Mouse (Mus musculus) embryonic facial prominence, embryonic 14.5 days (tissue): ENCODE data around the gene Rtkn. TPM values are rescaled to one million over a fixed set of nuclear protein-coding genes. Genes with fewer than 3 reads are reported as not detected.
A peak's percentile ranks its signal among the peaks of the same experiment; 100 is the strongest.

Experiments
- ATAC-seq: fragments of 200-750 bp; cut with Nextera tagmentation; 2 replicates; pipeline ENCODE4 v1.8.0; 2017; ENCODE audit warnings: low read depth, moderate number of reproducible peaks, moderate TSS enrichment
- DNase-seq: peaks from one replicate; pipeline ENCODE4 v3.0.0-alpha.2; 2015; ENCODE audit warnings: low spot score
- H3K27ac ChIP-seq: fragments of 300-500 bp; sonication (generic); replicated peaks from 2 replicates; pipeline ENCODE4 v1.5.1; 2014; ENCODE audit warnings: low read depth, mild to moderate bottlenecking, low read length, moderate library complexity
- H3K27me3 ChIP-seq: fragments of 300-500 bp; sonication (generic); replicated peaks from 2 replicates; pipeline ENCODE4 v1.6.1; 2014; ENCODE audit warnings: low read length; ENCODE audit not compliant: control insufficient read depth, insufficient read depth
- H3K36me3 ChIP-seq: fragments of 300-500 bp; sonication (generic); 2 replicates; pipeline ENCODE4 v1.6.1; 2014; ENCODE audit warnings: low read length, mixed read lengths; ENCODE audit not compliant: control insufficient read depth, insufficient read depth
- H3K4me1 ChIP-seq: fragments of 300-500 bp; sonication (generic); 2 replicates; pipeline ENCODE4 v1.6.1; 2014; ENCODE audit warnings: antibody characterized with exemption, low read length; ENCODE audit not compliant: control insufficient read depth, insufficient read depth
- H3K4me2 ChIP-seq: fragments of 300-500 bp; sonication (generic); 2 replicates; pipeline ENCODE4 v1.6.1; 2014; ENCODE audit warnings: low read depth, mild to moderate bottlenecking, low read length, moderate library complexity, mixed read lengths
- H3K4me3 ChIP-seq: fragments of 300-500 bp; sonication (generic); 2 replicates; pipeline ENCODE4 v1.5.1; 2014; ENCODE audit warnings: low read depth, mild to moderate bottlenecking, low read length
- H3K9ac ChIP-seq: fragments of 300-500 bp; sonication (generic); 2 replicates; pipeline ENCODE4 v1.6.1; 2014; ENCODE audit warnings: low read depth, mild to moderate bottlenecking, low read length, moderate library complexity, mixed read lengths
- H3K9me3 ChIP-seq: fragments of 300-500 bp; sonication (generic); 2 replicates; pipeline ENCODE4 v1.6.1; 2016; ENCODE audit warnings: low read length; ENCODE audit not compliant: control insufficient read depth
- WGBS: fragments of 180-500 bp; shearing (Covaris S2); extraction: QIAGEN DNeasy Blood & Tissue Kit; methylation state at CpG from one replicate; pipeline ENCODE4 v1.1.7; 2014; 5-methylcytosine and 5-hydroxymethylcytosine counted together
- polyA plus RNA-seq: library from polyadenylated mRNA; unstranded; fragments of >200 nt; fragmentation: Nextera tagmentation; extraction: Ambion mirVana; gene quantifications from 2 replicates; pipeline ENCODE4 v1.2.1, GENCODE M21; 2014

The Rtkn gene
- polyA plus RNA-seq, 1 experiment from 2014 or later: 25.8 TPM

DNA sequence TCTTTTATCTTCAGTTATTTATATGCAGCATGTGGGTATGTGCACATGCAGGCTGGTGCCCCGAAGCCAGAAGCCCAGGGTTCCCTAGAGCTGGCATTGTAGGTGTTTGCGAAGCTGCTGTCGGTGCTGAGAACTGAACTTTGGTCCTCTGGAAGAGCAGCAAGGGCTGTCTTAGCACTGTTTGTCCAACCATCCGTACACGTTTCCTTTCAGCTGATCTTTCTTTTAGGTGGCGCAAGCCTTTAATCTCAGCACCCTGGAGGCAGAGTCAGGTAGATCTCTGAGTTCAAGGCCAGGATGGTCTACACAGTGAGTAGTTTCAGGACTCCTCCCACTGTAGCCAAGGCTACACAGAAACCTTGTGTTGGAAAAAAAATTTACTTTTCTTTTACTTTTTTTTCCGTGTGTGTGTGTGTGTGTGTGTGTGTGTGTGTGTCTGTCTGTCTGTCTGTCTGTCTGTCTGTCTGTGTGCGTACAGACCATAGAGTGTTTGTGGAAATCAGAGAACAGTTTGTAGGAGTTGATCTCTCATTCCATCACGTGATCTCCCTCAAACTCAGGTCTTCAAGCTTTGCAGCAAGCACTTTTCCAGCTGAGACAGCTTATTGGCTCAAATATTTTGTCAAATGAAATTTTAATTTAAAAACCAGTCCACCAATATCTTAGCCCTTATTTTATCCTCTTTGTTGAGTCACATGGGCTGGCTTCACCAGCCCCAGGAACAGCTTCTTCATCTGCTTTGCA, 2.9 kb upstream of the Rtkn start:
- H3K4me1 ChIP-seq: peaks cover 19% of the 10 kb centered on the region
- H3K27ac ChIP-seq: no peak overlapping the region
- 85% methylated on average over 9 of the region's 9 CpGs for WGBS
- ATAC-seq (no peak), DNase-seq (no peak)
- no peaks in the 10 kb centered on the region for H3K27me3 ChIP-seq
- H3K9me3 ChIP-seq: no peaks in the 10 kb centered on the region
- no peak overlapping the region for H3K9ac ChIP-seq
- H3K4me3 ChIP-seq: no peak overlapping the region
- no peak overlapping the region for H3K4me2 ChIP-seq
- no peaks in the 10 kb centered on the region for H3K36me3 ChIP-seq

DNA sequence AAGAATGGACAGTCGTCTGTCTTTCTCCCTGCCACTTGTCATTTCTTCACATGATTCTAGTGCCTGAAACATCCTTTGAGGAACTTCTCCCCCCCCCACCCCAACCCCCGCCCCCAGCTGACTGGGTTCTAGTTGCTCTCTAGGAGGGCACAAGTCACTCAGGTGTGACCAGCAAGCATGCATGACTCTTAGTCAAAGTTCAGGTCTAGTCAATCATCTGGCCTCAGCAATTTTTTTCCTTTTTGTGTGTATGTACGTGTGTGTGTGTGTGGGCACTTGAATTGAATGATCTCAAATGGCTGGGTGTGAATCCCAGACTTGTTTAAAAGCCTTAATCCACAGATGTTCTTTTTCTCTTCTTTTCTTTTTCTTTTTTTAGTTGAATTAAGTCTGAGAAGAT, 1.0 kb upstream of the Rtkn start:
- WGBS: 60% methylated on average over 3 of the region's 3 CpGs
- no peak overlapping the region for H3K9ac ChIP-seq

DNA sequence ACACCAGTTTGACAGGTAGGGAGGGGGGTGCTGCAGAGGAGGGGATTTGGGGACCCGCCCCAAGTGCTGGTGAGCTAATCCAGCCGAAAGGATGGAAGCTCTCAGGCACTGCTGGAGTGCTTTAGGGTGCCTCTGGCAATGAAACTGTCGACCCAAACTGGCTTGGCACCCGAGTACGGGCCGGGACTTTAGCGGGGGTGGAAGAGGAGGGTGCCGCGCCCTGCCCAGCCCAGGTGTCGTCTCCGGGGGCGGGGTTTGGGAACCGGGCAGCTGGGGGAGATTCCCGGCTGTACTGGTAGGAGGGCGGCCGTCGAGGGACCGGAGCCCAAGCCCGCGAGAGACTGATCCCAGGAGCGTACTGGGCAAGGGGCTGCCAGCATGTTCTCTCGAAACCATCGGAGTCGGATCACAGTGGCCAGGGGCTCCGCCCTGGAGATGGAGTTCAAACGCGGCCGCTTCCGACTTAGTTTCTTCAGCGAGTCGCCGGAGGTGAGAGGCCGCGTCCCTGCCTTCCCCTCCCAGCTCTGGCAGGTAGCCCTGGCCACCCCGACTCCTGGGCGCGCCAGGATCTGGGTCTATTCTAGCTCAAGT, 403 bp downstream of the Rtkn start:
- ATAC-seq (no peak; the same call in 1 of the 2 replicates), DNase-seq (peak; percentile 68)
- 4% methylated on average over 35 of the region's 37 CpGs for WGBS
- Histone ChIP-seq H3K4me2 (peak overlapping the region; percentile 62), H3K27me3 (no peaks in the 10 kb centered on the region), H3K4me3 (peak overlapping the region; percentile 45), H3K9me3 (no peaks in the 10 kb centered on the region), H3K4me1 (peaks cover 37% of the 10 kb centered on the region), H3K27ac (peak overlapping the region; percentile 97), H3K36me3 (no peaks in the 10 kb centered on the region), H3K9ac (peak overlapping the region; percentile 74)

More for the DNA sequence above, 1.0 kb upstream of the Rtkn start:
- Histone ChIP-seq H3K4me3 (no peak overlapping the region), H3K27me3 (no peaks in the 10 kb centered on the region), H3K27ac (no peak overlapping the region), H3K4me1 (peaks cover 31% of the 10 kb centered on the region), H3K9me3 (no peaks in the 10 kb centered on the region), H3K36me3 (no peaks in the 10 kb centered on the region), H3K4me2 (no peak overlapping the region)
- DNase-seq: no peak
- ATAC-seq: no peak

DNA sequence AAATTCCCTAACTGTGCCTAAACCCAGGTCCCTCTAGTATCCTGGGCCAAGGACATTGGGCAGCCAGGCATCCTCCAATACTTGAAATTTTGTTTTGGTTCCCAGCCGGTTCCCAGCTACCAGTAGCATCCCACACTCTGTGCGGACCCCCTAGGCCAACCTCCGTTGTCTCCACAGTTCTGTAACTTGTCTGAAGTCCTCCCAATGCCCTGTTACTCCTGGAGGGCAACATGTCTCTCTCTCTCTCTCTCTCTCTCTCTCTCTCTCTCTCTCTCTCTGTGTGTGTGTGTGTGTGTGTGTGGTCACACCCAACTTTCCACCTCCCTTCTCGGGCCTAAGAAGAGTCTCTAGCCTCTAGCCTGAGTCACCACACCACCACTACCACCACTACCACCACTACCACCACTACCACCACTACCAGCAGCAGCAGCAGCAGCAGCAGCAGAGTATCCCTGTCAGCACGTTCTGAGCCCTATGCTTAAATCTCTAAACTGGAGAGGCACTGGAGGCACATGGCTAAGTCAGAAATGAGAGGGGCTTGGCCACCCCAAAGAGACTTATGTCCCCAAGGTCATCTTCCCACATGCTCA, 1.1 kb downstream of the Rtkn start:
- DNase-seq: no peak
- no peaks in the 10 kb centered on the region for H3K9me3 ChIP-seq
- WGBS: 16% methylated on average over 5 of the region's 5 CpGs
- no peaks in the 10 kb centered on the region for H3K27me3 ChIP-seq
- H3K36me3 ChIP-seq: no peaks in the 10 kb centered on the region
- peak overlapping the region; percentile 45 for H3K4me3 ChIP-seq
- no peak for ATAC-seq
- peak overlapping the region; percentile 97 for H3K27ac ChIP-seq
- H3K4me1 ChIP-seq: peaks cover 37% of the 10 kb centered on the region
- H3K9ac ChIP-seq: peak overlapping the region; percentile 74
- peak overlapping the region; percentile 62 for H3K4me2 ChIP-seq

DNA sequence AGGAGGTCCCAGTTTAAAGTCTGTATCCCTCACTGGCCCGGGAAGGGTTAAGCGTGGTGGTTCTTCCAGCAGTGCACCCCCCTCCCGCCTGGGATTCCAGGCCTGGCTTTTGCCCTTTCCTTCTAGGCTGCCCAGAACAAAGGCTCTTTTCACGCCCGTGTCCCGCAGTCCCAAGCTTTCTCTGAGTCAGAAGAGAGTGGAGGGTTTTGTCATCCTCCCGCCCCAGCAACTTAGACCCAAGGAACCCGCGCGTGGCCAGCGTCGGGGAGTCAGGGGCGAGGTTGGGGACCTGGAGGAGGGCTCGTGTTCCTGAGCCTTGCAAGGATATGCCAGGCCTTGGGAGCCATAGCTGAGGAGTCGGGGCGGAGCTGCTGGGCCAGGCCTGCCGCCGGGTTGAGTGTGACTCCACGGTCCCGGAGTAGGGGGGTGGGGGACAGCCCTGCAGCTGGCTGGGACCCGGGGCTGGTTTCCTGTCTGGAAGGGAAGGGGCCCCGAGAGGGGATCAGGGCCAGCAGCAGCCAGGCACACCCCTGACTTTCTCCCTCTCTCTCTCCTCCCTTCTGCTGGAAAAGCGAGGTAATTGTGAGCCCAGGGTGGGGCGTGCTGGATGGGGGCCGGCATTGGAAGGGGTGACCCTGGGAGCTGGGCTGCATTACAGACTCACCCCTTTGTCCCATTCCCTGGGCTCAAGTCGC, 1.8 kb downstream of the Rtkn start:
- H3K4me2 ChIP-seq: peak overlapping the region; percentile 62
- no peaks in the 10 kb centered on the region for H3K36me3 ChIP-seq
- no peaks in the 10 kb centered on the region for H3K27me3 ChIP-seq
- H3K9me3 ChIP-seq: no peaks in the 10 kb centered on the region
- ATAC-seq (peak; percentile 86), DNase-seq (peak; percentile 94)
- H3K4me3 ChIP-seq: peak overlapping the region; percentile 45
- H3K4me1 ChIP-seq: peaks cover 42% of the 10 kb centered on the region
- H3K9ac ChIP-seq: peak overlapping the region; percentile 74
- peak overlapping the region; percentile 97 for H3K27ac ChIP-seq
- 1% methylated on average over 21 of the region's 26 CpGs for WGBS

GRCm38 (mm10) chr6:83137576-83137950, 2.3 kb downstream of the Rtkn start:
- peak; percentile 95 for DNase-seq
- Histone ChIP-seq H3K27ac (peak overlapping the region; percentile 97), H3K27me3 (no peaks in the 10 kb centered on the region), H3K4me2 (peak overlapping the region; percentile 62), H3K9ac (peak overlapping the region; percentile 74), H3K36me3 (no peaks in the 10 kb centered on the region), H3K4me3 (peak overlapping the region; percentile 45), H3K9me3 (no peaks in the 10 kb centered on the region), H3K4me1 (peaks cover 48% of the 10 kb centered on the region)
- 3% methylated on average over 6 of the region's 12 CpGs for WGBS
- ATAC-seq: peak; percentile 84

DNA sequence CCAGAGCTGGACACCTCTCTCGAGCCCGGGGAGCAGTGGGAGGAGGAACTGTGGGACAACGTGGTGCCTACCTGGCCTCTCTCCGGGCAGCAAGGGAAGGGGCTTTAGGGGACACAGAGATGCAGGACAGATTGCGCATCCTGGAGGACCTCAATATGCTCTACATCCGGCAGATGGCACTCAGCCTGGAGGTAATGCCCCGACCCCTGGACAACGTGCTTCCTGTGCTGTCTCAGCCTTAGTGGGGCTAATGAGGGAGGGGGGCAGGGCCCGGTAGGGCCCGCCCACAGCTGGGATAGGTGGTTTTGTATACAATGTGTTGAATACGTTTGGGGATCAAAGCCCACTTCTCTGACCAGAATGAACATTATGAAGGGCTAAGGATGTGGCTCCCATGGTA, 2.8 kb downstream of the Rtkn start:
- Histone ChIP-seq H3K27ac (peak overlapping the region; percentile 97), H3K4me2 (peak overlapping the region; percentile 62), H3K27me3 (no peaks in the 10 kb centered on the region), H3K9me3 (no peaks in the 10 kb centered on the region), H3K9ac (peak overlapping the region; percentile 74), H3K4me3 (peak overlapping the region; percentile 45), H3K4me1 (peaks cover 48% of the 10 kb centered on the region), H3K36me3 (no peaks in the 10 kb centered on the region)
- ATAC-seq: peak; percentile 32
- peak; percentile 81 for DNase-seq
- WGBS: 2% methylated on average over 11 of the region's 11 CpGs

DNA sequence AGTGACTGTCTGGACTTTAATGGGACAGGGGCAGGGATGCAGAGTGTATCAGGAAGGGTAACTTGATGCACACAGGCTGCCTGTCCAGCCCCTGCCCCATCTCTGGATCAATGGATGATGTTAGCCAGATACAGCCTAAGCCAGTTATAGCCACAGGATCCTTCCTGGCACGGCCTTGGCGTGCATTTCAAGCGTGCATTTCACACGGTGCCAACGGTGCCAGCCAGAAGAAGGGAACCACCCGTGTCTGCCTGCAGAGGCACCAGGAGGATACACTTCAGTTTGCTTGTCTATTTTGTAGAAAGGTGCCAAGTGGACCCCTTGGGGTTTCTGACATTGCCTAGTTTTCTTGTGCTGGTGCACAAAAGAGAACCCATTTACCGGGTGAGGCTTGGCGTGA, 4.8 kb downstream of the Rtkn start:
- Histone ChIP-seq H3K27ac (no peak overlapping the region), H3K9me3 (no peaks in the 10 kb centered on the region), H3K36me3 (no peaks in the 10 kb centered on the region), H3K4me3 (no peak overlapping the region), H3K4me2 (no peak overlapping the region), H3K4me1 (peaks cover 45% of the 10 kb centered on the region), H3K9ac (0 out of 2 replicates have a peak overlapping the region, but pooled peaks have one; percentile 74), H3K27me3 (no peaks in the 10 kb centered on the region)
- WGBS: 80% methylated on average over 8 of the region's 8 CpGs
- DNase-seq (no peak), ATAC-seq (no peak)
